Mouse (Mus musculus) lung, postnatal 0 days (tissue): ENCODE results near the gene Dntt.

Experiments used
- CTCF ChIP-seq: IDR thresholded peaks from 2 replicates; pipeline ENCODE4 v1.5.1; 2016; ENCODE audit warnings: antibody characterized with exemption, mild to moderate bottlenecking
- EP300 ChIP-seq: IDR thresholded peaks from 2 replicates; pipeline ENCODE4 v1.6.1; 2016; ENCODE audit warnings: antibody characterized with exemption, mild to moderate bottlenecking, control low read depth

DNA sequence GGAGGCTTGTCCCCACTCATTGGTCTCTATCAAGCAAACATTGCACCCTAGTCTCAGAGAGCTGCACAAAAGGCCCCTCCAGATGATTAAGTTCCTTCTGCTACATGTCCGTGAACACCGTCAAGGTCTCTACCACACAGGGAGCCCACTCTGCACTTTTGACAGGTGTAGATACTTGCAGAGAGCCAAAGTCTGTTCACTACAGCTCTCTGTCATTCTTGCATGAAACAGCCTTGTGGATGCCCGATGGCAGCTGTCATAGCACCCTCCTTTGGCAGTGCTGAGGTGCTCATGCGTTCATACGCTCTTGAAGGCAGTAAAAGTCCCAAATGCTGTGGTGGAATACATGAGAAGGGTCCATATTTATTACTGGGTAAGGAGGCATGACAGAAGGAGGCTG is 2.1 kb upstream of the Dntt start:
- no peak for TF ChIP-seq CTCF
- no peak for TF ChIP-seq EP300
